Mouse (Mus musculus) brown adipose tissue, adult 24 weeks (tissue): ENCODE measurements around the gene Ucn2. TPM values are rescaled to one million over a fixed set of nuclear protein-coding genes. Genes with fewer than 3 reads are reported as not detected.

Experiments
- polyA plus RNA-seq: library from polyadenylated mRNA; stranded (reverse); fragments of >200 nt; gene quantifications from 2 replicates; pipeline ENCODE4 v1.2.4, GENCODE M21; 2012; ENCODE audit not compliant: missing spikeins, insufficient read depth, insufficient read length

The Ucn2 gene
- polyA plus RNA-seq, 1 experiment = not detected

Other genes with a start within 250 kb of the Ucn2 start
- gene Ip6k2, start 202.2 kb upstream of the Ucn2 start, polyA plus RNA-seq = 14.0 and 16.2 TPM in 2 replicates
- gene Nckipsd, start 177.6 kb upstream of the Ucn2 start, polyA plus RNA-seq = 3.9 and 6.4 TPM in 2 replicates
- not detected in 2 replicates for gene Celsr3, start 159.7 kb upstream of the Ucn2 start, polyA plus RNA-seq
- 4.4 and 7.5 TPM in 2 replicates for gene Slc26a6, start 132.7 kb upstream of the Ucn2 start, polyA plus RNA-seq
- gene Tmem89, start 71.4 kb upstream of the Ucn2 start, polyA plus RNA-seq = not detected in 2 replicates
- gene Uqcrc1, start 49.4 kb upstream of the Ucn2 start, polyA plus RNA-seq = 1,481 and 1,573 TPM in 2 replicates
- 0.21 and 1.1 TPM in 2 replicates for gene Col7a1, start 32.4 kb upstream of the Ucn2 start, polyA plus RNA-seq
- 3.4 and 3.8 TPM in 2 replicates for gene Pfkfb4, start 5.8 kb downstream of the Ucn2 start, polyA plus RNA-seq
- 30.4 and 48.6 TPM in 2 replicates for gene Shisa5, start 52.6 kb downstream of the Ucn2 start, polyA plus RNA-seq
- gene Trex1, start 73.7 kb downstream of the Ucn2 start, polyA plus RNA-seq = 6.6 and 16.6 TPM in 2 replicates
- 3.6 and 4.8 TPM in 2 replicates for gene Atrip, start 88.1 kb downstream of the Ucn2 start, polyA plus RNA-seq
- 10.8 and 14.4 TPM in 2 replicates for gene Ccdc51, start 96.5 kb downstream of the Ucn2 start, polyA plus RNA-seq
- gene Tma7, start 96.6 kb downstream of the Ucn2 start, polyA plus RNA-seq = 232 and 572 TPM in 2 replicates
- not detected in 2 replicates for gene Plxnb1, start 109.4 kb downstream of the Ucn2 start, polyA plus RNA-seq
- not detected in 2 replicates for gene Fbxw21, start 176.0 kb downstream of the Ucn2 start, polyA plus RNA-seq
- gene Fbxw13, start 210.0 kb downstream of the Ucn2 start, polyA plus RNA-seq = not detected in 2 replicates
- not detected in 2 replicates for gene Fbxw20, start 248.7 kb downstream of the Ucn2 start, polyA plus RNA-seq